Mouse (Mus musculus): ENCODE results near the gene Gas7. TPM values are rescaled to one million over a fixed set of nuclear protein-coding genes. Genes with fewer than 3 reads are reported as not detected.

Gene Gas7
- total RNA-seq, 2 experiments from 2014 or later = 5.5 to 7.5 TPM

GRCm38 (mm10) chr11:67482217-67482760 lies 27.1 kb downstream of the Gas7 start:
- ATAC-seq (replicated peaks; ENCODE audit: low FRiP score, poor library complexity, severe bottlenecking) = no peak

DNA sequence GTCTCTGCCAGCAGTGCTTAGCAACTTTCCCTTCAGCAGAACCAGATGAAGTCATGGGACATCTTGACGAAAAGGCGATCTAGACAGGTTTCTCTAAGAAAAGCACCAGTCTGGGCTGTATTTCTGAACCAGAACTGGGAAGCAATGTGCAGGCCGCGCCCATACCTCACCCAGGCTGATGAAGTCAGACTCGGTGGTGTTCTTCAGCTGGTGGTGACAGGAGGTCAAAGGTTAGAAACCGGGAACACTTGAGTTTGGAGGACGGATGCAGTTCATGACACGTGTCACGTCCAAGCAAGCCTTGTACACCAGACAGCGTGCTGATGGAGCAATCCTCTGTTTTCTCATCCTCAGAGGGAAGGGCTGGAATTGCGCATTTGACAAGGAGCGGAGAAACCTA lies 32.9 kb downstream of the Gas7 start:
- no peak for ATAC-seq (replicated peaks; ENCODE audit: low FRiP score, poor library complexity, severe bottlenecking)

DNA sequence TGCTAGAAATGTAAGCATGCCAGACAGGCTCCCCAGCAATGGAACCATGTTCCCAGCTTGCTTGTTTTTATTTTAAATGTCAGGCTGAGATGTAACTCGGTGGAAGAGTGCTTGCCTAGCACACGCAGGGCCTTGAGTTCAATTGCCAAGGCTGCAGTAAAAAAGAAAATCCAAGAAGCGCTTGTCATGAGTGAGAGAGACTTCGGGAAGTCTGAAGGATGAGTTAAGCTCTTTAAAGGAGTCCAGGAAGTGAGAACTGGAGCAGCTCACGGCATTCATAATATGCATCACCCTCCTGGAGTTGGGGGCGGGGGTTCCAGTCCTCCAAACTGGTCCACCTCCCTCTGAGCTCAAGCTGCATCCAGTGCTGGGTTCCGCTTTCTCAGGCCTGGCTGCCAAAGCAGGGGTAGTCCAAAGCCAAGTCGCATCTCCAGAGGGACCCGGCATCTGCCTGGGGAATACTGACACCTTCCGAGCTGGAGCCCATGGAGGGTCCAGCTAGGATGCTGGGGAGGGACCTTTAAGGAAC lies 34.5 kb downstream of the Gas7 start:
- no peak for ATAC-seq (replicated peaks; ENCODE audit: low FRiP score, poor library complexity, severe bottlenecking)

- no peak for ATAC-seq (replicated peaks; ENCODE audit: low FRiP score, poor library complexity, severe bottlenecking)
These were observed 41.6 kb downstream of the Gas7 start for GRCm38 (mm10) chr11:67496796-67497195.

DNA sequence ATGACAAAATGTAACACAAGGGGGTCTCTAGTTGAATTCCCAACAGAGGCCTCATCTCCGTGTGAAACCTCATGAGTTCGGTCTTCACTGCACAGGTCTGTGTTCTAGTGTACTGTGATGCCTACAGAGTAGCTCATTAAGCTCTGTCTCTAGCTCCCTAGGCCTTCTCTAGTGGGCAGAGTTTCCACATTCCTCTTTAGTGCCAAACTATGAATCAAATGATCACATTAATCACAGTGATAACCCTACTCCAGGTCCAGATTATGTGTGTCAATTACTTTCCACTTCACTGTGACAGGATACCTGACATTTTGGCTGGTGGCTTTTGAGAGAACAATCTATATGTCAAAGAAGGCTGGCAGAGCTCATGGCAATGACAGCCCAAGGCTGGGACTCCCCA lies 44.9 kb downstream of the Gas7 start:
- no peak for ATAC-seq (replicated peaks; ENCODE audit: low FRiP score, poor library complexity, severe bottlenecking)

DNA sequence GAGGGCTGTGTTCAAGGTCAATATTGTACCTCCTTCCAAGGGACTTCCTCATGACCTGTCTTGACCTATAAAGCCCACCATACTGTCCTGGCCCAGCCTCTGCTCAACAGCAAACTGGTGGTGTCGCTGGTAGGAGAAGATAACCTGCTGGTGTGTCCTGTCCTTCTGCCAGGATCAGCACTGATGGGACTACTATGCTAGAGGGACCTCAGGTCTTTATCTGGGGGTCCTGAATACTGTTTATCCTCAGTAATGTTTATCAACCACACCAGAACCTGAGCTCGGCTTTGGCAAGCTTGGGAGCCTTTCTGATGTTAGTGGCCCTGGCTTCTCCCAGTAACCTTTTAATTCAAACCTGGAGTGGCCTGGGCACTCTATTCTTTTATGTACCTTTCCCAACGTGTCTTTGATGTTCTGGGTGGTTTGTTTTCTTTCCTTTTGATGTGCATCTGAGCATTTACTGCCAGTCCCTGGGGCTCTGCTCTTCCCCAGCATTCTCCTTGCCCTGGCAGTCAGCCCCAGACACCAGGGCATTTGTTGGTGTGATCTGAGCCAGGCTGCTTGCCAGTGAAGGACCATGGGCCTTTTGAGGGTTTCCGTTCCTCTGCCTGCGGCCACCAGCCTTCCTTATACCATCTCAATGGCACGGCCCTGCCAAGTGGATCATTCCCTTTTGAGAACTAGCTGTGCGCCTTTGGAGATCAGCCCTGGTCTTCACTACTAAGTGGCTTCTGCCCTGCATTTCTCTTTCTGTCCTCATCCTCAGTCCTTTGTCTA lies 46.4 kb downstream of the Gas7 start:
- no peak for ATAC-seq (replicated peaks; ENCODE audit: low FRiP score, poor library complexity, severe bottlenecking)

GRCm38 (mm10) chr11:67509219-67509876 lies 54.1 kb downstream of the Gas7 start:
- ATAC-seq (replicated peaks; ENCODE audit: low FRiP score, poor library complexity, severe bottlenecking) = no peak

- ATAC-seq (replicated peaks; ENCODE audit: low FRiP score, poor library complexity, severe bottlenecking) = no peak
These were observed 55.6 kb downstream of the Gas7 start for GRCm38 (mm10) chr11:67510831-67511230.

DNA sequence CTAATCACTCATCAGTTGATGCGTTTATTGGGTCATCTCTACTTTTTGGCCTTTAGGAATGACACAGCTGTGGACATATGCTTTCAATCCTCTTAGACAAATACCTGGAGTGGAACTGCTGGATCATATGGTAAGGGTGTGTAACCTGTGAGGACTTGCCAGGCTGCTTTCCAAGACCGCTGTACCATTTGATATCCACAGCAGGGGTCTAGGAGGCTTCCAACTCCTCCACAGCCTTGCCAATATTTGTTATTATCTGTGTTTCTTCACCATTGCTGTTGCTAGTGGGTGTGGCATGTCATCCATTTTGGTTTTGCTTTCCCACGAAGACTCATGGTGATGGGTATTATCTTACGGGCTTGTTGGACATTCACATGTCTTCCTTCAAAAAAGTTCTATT lies 57.8 kb downstream of the Gas7 start:
- no peak for ATAC-seq (replicated peaks; ENCODE audit: low FRiP score, poor library complexity, severe bottlenecking)

DNA sequence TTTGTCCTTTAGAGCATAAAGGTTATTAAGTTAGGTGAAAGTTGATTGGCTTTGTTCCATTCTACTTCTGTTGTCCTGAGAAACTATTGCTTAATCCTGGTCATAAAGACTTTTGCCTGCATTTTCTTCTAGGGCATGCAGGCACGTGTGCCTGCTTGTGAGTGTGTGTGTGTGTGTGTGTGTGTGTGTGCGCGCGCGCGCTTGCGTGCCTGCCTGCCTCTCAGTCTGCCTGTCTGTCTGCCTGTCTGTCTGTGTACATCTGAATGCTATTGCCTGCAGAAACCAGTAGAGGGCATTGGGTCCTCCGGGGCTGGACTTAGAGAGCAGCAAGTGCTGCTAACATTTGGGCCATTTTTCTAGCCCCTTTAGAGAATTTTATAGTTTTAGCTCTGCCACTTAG lies 59.2 kb downstream of the Gas7 start:
- ATAC-seq (replicated peaks; ENCODE audit: low FRiP score, poor library complexity, severe bottlenecking) = no peak

DNA sequence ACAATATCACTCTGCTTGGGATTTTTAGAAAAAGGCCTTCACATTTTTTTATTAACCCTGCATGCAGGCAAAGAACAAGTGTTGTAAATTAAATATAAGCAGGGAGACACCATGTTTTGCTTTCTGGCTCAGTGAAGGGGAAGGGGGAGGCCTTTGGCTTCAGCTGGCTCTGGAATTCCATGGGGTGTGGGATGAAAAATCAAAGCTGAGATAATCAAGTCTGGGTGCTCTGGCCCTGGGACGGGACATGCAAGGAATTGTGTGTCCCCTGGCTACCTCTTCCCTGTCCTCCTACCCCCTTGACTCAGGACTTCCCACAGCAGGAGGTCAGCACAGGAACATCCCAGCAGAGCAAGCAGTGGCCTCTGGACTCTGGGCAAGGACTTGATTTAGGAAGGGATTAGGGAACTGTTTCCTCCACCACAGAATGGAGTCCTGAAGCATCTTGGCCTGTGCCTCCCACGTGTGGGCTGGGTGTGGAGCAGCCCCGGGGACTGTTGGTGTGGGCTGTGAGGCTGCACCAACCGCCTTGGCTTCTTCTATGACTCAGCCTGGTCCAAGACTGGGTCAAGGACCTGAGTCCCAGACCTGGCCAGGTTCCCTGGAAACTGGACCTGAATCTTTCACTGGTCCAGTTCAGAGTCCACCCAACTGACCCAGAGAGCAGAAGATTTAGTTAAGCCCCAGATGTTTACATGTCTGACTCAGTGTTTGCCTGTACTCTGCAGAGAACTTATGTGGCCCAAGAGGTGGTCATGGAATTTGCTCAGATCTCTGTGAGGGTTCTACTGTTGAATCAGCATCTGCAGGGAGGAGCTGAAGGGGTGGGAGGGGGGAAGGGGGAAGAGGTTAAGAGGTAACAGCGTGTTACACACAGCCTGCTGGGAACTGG lies 60.0 kb downstream of the Gas7 start:
- ATAC-seq (replicated peaks; ENCODE audit: low FRiP score, poor library complexity, severe bottlenecking) = no peak

- no peak for ATAC-seq (replicated peaks; ENCODE audit: low FRiP score, poor library complexity, severe bottlenecking)
These were observed 60.7 kb downstream of the Gas7 start for GRCm38 (mm10) chr11:67515912-67516305.

DNA sequence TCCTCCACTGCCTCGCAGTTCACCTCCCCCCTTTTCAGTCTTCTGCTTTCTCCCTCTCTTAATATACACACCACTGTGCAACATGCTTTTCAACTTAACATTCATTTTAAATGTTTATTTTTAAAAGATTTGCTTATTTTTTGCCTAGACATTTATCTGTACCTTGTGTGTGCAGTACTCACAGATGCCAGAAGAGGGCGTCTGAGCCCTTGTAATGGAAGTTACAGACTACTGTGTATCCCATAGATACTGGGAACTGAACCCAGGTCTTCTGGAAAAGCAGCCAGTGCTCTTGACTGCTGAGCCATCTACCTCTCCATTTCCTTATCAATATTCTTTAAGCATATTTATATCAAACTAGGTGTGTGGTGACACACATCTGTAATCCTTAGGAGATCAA lies 62.5 kb downstream of the Gas7 start:
- no peak for ATAC-seq (replicated peaks; ENCODE audit: low FRiP score, poor library complexity, severe bottlenecking)

DNA sequence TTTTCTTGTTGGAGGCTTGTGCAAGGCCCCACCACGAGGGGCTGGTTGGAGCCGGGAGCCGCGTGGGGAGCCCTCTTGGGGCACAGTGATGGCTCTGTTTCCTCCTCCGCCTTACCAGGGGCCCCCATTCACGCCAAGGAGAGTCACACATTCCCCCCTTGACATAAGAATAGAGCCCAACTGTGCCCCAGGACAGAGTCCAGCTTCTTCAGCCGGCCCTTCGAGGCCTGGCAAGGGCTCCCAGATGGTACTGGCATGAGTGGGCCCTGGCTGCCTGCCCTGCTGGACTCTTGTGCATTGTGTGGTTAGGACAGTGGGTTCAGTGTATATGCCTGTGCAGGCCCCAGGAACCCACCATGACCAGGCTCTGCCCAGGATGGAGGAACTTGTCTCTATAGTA lies 63.7 kb downstream of the Gas7 start:
- ATAC-seq (replicated peaks; ENCODE audit: low FRiP score, poor library complexity, severe bottlenecking) = no peak

- no peak for ATAC-seq (replicated peaks; ENCODE audit: low FRiP score, poor library complexity, severe bottlenecking)
These were observed 67.4 kb downstream of the Gas7 start for GRCm38 (mm10) chr11:67522671-67523070.

DNA sequence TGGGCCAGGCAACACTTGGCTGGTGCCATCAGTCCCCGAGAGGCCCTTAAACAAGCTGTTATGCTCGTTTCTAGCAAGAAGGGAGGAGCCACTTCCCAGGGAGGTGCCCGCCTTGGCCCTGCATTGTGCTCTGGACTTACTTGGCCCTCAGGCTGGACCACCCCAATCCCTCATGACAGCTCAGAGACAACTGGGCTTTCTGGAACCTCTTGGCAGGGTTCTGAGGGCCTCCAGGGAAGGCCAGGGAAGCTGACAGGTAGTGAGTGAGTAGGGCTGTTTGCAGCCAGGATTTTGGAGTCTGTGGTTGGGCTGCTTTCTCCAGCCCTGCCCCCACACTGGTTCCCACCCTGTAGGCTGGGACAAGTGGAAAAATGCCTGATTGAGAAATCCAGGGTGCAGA lies 68.6 kb downstream of the Gas7 start:
- ATAC-seq (replicated peaks; ENCODE audit: low FRiP score, poor library complexity, severe bottlenecking) = no peak

- no peak for ATAC-seq (replicated peaks; ENCODE audit: low FRiP score, poor library complexity, severe bottlenecking)
These were observed 69.5 kb downstream of the Gas7 start for GRCm38 (mm10) chr11:67524731-67525130.

GRCm38 (mm10) chr11:67525841-67526240 lies 70.6 kb downstream of the Gas7 start:
- no peak for ATAC-seq (replicated peaks; ENCODE audit: low FRiP score, poor library complexity, severe bottlenecking)

DNA sequence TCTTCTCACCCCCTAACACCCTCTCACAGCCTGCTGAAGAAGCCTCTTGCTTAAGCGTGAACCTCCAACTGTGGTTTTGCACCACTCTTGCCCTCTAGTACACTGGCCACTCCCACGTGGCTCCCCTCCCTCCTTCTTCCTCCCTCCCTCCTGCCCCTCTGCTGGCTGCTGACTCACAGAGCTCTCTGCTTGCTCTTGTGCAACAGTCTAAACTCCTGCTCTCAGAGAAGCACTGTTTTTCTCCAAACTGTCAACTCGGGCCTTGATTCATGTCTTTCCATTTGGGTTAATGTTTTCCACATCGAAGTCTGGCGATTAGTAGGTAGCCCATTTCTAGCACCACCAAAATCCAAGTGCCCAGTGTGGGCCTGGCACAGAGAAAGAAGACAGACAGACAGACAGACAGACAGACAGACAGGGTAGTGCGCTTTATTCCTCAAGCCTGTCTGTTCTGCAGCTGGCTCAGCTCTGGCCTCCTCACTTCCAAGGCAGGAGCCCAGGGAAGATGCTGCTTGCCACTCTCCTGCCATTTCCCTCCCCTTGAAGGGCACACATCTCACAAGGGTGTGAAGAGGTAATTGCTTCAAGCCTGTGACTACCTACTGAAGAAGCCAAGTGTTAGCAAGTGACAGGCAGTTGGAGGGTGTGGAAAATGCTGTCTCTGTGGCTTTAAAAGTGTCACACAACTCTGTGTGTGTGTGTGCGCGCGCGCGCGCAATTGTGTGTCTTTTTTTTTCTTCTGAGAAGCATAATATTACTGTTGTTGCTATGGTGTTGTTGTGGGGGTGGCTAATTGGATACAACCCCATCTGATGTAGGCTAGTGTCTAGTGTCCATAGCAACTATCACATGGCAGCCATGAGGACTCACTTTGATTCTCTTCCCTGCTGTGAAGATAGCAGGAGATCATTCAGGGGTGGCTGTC lies 71.6 kb downstream of the Gas7 start:
- ATAC-seq (replicated peaks; ENCODE audit: low FRiP score, poor library complexity, severe bottlenecking) = no peak
